Mouse (Mus musculus) MEL (cell line): ENCODE data around the gene Nrip2. TPM values are rescaled to one million over a fixed set of nuclear protein-coding genes. Genes with fewer than 3 reads are reported as not detected.

Experiments
- DNase-seq: peaks from one replicate; pipeline ENCODE4 v3.0.0; 2011; ENCODE audit warnings: low read depth, low spot score
- H3K27ac ChIP-seq: 2 replicates; pipeline ENCODE4 v1.5.1; 2012; ENCODE audit warnings: low read depth, mild to moderate bottlenecking, control low read depth, low read length, moderate library complexity; ENCODE audit not compliant: control insufficient read depth
- H3K27me3 ChIP-seq, 2 experiments: fragments of 150-350 bp in 1 of 2; sonication (generic) in 1 of 2; 2 replicates each; pipeline ENCODE4 v1.6.1; 2012; ENCODE audit warnings: low read length in 2 of 2, mild to moderate bottlenecking in 2 of 2, improper control_type of control experiment in 1 of 2, moderate library complexity in 1 of 2; ENCODE audit not compliant: insufficient read depth in 2 of 2, control insufficient read depth in 1 of 2
- H3K36me3 ChIP-seq, 2 experiments: 2 replicates each; pipeline ENCODE4 v1.6.1; 2012 to 2014; ENCODE audit warnings: low read length in 2 of 2, improper control_type of control experiment in 1 of 2, inconsistent platforms in 1 of 2, mild to moderate bottlenecking in 1 of 2; ENCODE audit not compliant: insufficient read depth in 2 of 2, control insufficient read depth in 1 of 2
- H3K4me1 ChIP-seq, 2 experiments: fragments of 150-350 bp in 1 of 2; sonication (generic) in 1 of 2; 2 replicates each; pipeline ENCODE4 v1.6.1; 2012; ENCODE audit warnings: low read length in 2 of 2, improper control_type of control experiment in 1 of 2, mild to moderate bottlenecking in 1 of 2; ENCODE audit not compliant: insufficient read depth in 2 of 2, control insufficient read depth in 1 of 2
- H3K4me3 ChIP-seq, 2 experiments: fragments of 150-350 bp in 1 of 2; sonication (generic) in 1 of 2; 2 replicates each; pipeline ENCODE4 v1.5.1; 2012; ENCODE audit warnings: low read depth in 2 of 2, low read length in 2 of 2, mild to moderate bottlenecking in 2 of 2, moderate library complexity in 2 of 2, control low read depth in 1 of 2, improper control_type of control experiment in 1 of 2; ENCODE audit not compliant: control insufficient read depth in 1 of 2, insufficient read depth in 1 of 2
- H3K79me2 ChIP-seq: 2 replicates; pipeline ENCODE4 v1.6.1; 2012; ENCODE audit warnings: mild to moderate bottlenecking, low read length, moderate library complexity; ENCODE audit not compliant: control insufficient read depth, poor library complexity, insufficient read depth
- H3K9ac ChIP-seq: 2 replicates; pipeline ENCODE4 v1.6.1; 2012; ENCODE audit warnings: low read depth, mild to moderate bottlenecking, control low read depth, low read length, moderate library complexity; ENCODE audit not compliant: control insufficient read depth, poor library complexity, severe bottlenecking
- H3K9me3 ChIP-seq: fragments of 150-350 bp; sonication (generic); replicated peaks from 2 replicates; pipeline ENCODE4 v1.6.1; 2012; ENCODE audit warnings: mild to moderate bottlenecking, low read length, improper control_type of control experiment, moderate library complexity; ENCODE audit not compliant: insufficient read depth
- CHD2 ChIP-seq: IDR thresholded peaks from 2 replicates; pipeline ENCODE4 v1.6.1; 2011; ENCODE audit warnings: low read length, improper control_type of control experiment
- ELF1 ChIP-seq: IDR thresholded peaks from 2 replicates; pipeline ENCODE4 v1.6.1; 2014; ENCODE audit warnings: low read depth, mild to moderate bottlenecking, inconsistent platforms, low read length, improper control_type of control experiment, moderate library complexity
- ETS1 ChIP-seq: IDR thresholded peaks from 2 replicates; pipeline ENCODE4 v1.6.1; 2012; ENCODE audit warnings: low read depth, mild to moderate bottlenecking, inconsistent platforms, low read length, improper control_type of control experiment, moderate library complexity
- GABPA ChIP-seq: IDR thresholded peaks from 2 replicates; pipeline ENCODE4 v1.6.1; 2012; ENCODE audit warnings: low read depth, mild to moderate bottlenecking, inconsistent platforms, low read length, improper control_type of control experiment, moderate library complexity
- HCFC1 ChIP-seq: IDR thresholded peaks from 2 replicates; pipeline ENCODE4 v1.6.1; 2012; ENCODE audit warnings: low read depth, mild to moderate bottlenecking, inconsistent platforms, low read length, improper control_type of control experiment, moderate library complexity
- MAX ChIP-seq: IDR thresholded peaks from 2 replicates; pipeline ENCODE4 v1.6.1; 2011; ENCODE audit warnings: low read length, improper control_type of control experiment
- MAZ ChIP-seq: IDR thresholded peaks from 2 replicates; pipeline ENCODE4 v1.6.1; 2012; ENCODE audit warnings: low read depth, mild to moderate bottlenecking, inconsistent platforms, low read length, improper control_type of control experiment
- MEF2A ChIP-seq: IDR thresholded peaks from 2 replicates; pipeline ENCODE4 v1.6.1; 2014; ENCODE audit warnings: low read depth, mild to moderate bottlenecking, inconsistent platforms, low read length, improper control_type of control experiment; ENCODE audit not compliant: poor library complexity, insufficient replicate concordance, severe bottlenecking; ENCODE audit errors: extremely low read depth
- MXI1 ChIP-seq: IDR thresholded peaks from 2 replicates; pipeline ENCODE4 v1.6.1; 2011; ENCODE audit warnings: mild to moderate bottlenecking, low read depth, low read length, improper control_type of control experiment
- MYC ChIP-seq: IDR thresholded peaks from 2 replicates; pipeline ENCODE4 v1.6.1; 2011; ENCODE audit warnings: low read depth, mild to moderate bottlenecking, low read length, improper control_type of control experiment, moderate library complexity
- NELFE ChIP-seq: IDR thresholded peaks from 2 replicates; pipeline ENCODE4 v1.6.1; 2011; ENCODE audit warnings: low read depth, low read length, improper control_type of control experiment
- NRF1 ChIP-seq: IDR thresholded peaks from 2 replicates; pipeline ENCODE4 v1.6.1; 2014; ENCODE audit warnings: low read depth, mild to moderate bottlenecking, inconsistent platforms, low read length, improper control_type of control experiment, moderate library complexity; ENCODE audit not compliant: poor library complexity, insufficient read depth, severe bottlenecking
- POLR2A ChIP-seq, 2 experiments: IDR thresholded peaks; 2 replicates each; pipeline ENCODE4 v1.6.1; 2011 to 2012; ENCODE audit warnings: low read length in 2 of 2, mild to moderate bottlenecking in 2 of 2, control low read depth in 1 of 2, improper control_type of control experiment in 1 of 2, low read depth in 1 of 2, moderate library complexity in 1 of 2; ENCODE audit not compliant: control insufficient read depth in 1 of 2, insufficient read depth in 1 of 2, poor library complexity in 1 of 2
- POLR2AphosphoS2 ChIP-seq: IDR thresholded peaks from 2 replicates; pipeline ENCODE4 v1.6.1; 2011; ENCODE audit warnings: low read length, improper control_type of control experiment
- POLR2AphosphoS5 ChIP-seq: IDR thresholded peaks from 2 replicates; pipeline ENCODE4 v1.6.1; 2012; ENCODE audit warnings: low read depth, borderline replicate concordance, mild to moderate bottlenecking, inconsistent platforms, low read length, moderate library complexity, mixed read lengths
- SIN3A ChIP-seq: IDR thresholded peaks from 2 replicates; pipeline ENCODE4 v1.6.1; 2012; ENCODE audit warnings: low read length, improper control_type of control experiment, inconsistent platforms
- TBP ChIP-seq: IDR thresholded peaks from 2 replicates; pipeline ENCODE4 v1.8.0; 2011; ENCODE audit warnings: low read depth, low read length, improper control_type of control experiment
- TCF12 ChIP-seq: IDR thresholded peaks from 2 replicates; pipeline ENCODE4 v1.6.1; 2014; ENCODE audit warnings: low read depth, mild to moderate bottlenecking, inconsistent platforms, low read length, improper control_type of control experiment, moderate library complexity
- USF1 ChIP-seq: IDR thresholded peaks from 2 replicates; pipeline ENCODE4 v1.6.1; 2014; ENCODE audit warnings: low read depth, mild to moderate bottlenecking, inconsistent platforms, low read length, improper control_type of control experiment, moderate library complexity
- USF2 ChIP-seq, 2 experiments: IDR thresholded peaks; 2 replicates each; pipeline ENCODE4 v1.6.1; 2011 to 2012; ENCODE audit warnings: improper control_type of control experiment in 2 of 2, low read length in 2 of 2, borderline replicate concordance in 1 of 2, inconsistent platforms in 1 of 2, low read depth in 1 of 2, mild to moderate bottlenecking in 1 of 2; ENCODE audit not compliant: insufficient read depth in 1 of 2
- polyA plus RNA-seq, 2 experiments: library from polyadenylated mRNA; stranded (reverse) in 1 of 2; unstranded in 1 of 2; fragments of >175 nt in 1 of 2; fragments of >200 nt in 1 of 2; gene quantifications; 2 replicates each; pipeline versions ENCODE4 v1.2.1 to v1.2.4; 2012; ENCODE audit warnings: low replicate concordance in 2 of 2, low read depth in 1 of 2; ENCODE audit not compliant: insufficient read length in 2 of 2, insufficient read depth in 1 of 2, missing spikeins in 1 of 2
- total RNA-seq: library from RNA; depleted of rRNA; stranded (reverse); fragments of 300-350 nt; gene quantifications from 2 replicates; pipeline ENCODE4 v1.2.3, GENCODE M21; 2012

Nrip2 gene
- total and polyA plus RNA-seq, 3 experiments = 0.04 to 0.86 TPM; not detected in 1

DNA sequence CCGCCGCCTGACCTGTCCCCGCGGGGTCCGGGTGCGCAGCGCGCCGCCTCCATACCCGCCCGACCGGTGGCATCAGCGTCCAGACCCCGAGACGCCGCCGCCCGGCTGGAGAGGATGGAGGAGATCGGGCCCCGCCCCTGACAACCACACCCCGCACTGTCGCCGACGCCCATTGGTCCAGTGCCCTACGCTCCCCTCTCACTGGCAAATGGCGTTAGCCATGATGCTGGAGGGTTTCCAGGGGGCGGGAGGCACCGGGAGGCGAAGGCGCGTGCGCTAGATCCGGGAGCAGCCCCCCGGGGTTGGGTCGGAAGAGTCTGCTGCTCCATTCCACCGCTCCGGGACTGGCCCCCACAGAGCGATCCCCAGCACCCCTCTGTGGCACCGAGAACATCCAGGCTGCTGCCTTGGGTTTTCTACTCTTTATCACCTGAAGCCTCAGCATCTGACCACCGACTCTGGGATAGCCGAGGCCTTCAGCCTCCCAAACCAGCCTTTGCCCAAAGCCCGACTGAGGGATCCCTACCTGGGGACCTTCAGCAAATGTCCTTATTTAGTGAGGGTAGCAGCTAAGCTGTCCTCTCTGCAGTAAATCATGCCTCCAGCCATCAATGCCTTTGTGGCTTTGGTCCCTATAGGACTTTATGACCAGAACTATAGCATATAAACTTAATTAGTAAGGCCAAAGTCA is 43.2 kb upstream of the Nrip2 start, which contains the start of gene Tulp3:
Gene Tulp3 (minus strand): TSS at position 126 of the 691 bp plus-strand sequence.
- Histone ChIP-seq H3K27me3 (no peaks in the 10 kb centered on the region), H3K4me3 (peak within 1 kb of the TSS; percentile 68 to 88), H3K4me1 (peaks cover 0 to 5% of the 10 kb centered on the region in 2 experiments; a peak in 2 of 4 replicates), H3K27ac (no peak within 1 kb of the TSS), H3K9me3 (no peaks in the 10 kb centered on the region), H3K9ac (peak within 1 kb of the TSS; percentile 79), H3K36me3 (peaks cover 0 to 12% of the 10 kb centered on the region in 2 experiments; a peak in 3 of 4 replicates), H3K79me2 (peaks cover 14% of the 10 kb centered on the region)
- peak; percentile 79 for TF ChIP-seq NRF1
- peak; percentile 45; the same call in 1 of the 2 replicates for TF ChIP-seq MAZ
- peak; percentile 85 for TF ChIP-seq POLR2AphosphoS2
- TF ChIP-seq USF2 (IDR thresholded peaks at IDR 0.05; ENCODE audit: borderline replicate concordance in 1 of 2, insufficient read depth in 1 of 2, low read depth in 1 of 2, low read length in 2 of 2) = no peak
- TF ChIP-seq SIN3A = peak; percentile 56; the same call in 1 of the 2 replicates
- TF ChIP-seq ETS1 = 0 out of 2 replicates have a peak, but pooled peaks have one; percentile 20
- 0 out of 2 replicates have a peak, but pooled peaks have one; percentile 38 for TF ChIP-seq TBP
- peak; percentile 30; the same call in 1 of the 2 replicates for TF ChIP-seq USF1
- no peak for TF ChIP-seq MYC
- TF ChIP-seq NELFE = peak; percentile 49
- TF ChIP-seq MAX = no peak
- TF ChIP-seq HCFC1 = peak; percentile 80
- TF ChIP-seq MEF2A = no peak
- TF ChIP-seq ELF1 = 0 out of 2 replicates have a peak, but pooled peaks have one; percentile 24
- TF ChIP-seq MXI1 = peak; percentile 72; the same call in 1 of the 2 replicates
- no peak for TF ChIP-seq GABPA
- TF ChIP-seq CHD2 = peak; percentile 50; the same call in 1 of the 2 replicates
- TF ChIP-seq TCF12 = peak; percentile 26; the same call in 1 of the 2 replicates
- no peak for TF ChIP-seq POLR2AphosphoS5
- TF ChIP-seq POLR2A (IDR thresholded peaks at IDR 0.05; ENCODE audit: control insufficient read depth in 1 of 2, insufficient read depth in 1 of 2, low read depth in 1 of 2, low read length in 2 of 2, poor library complexity in 1 of 2) = peak; percentile 29 to 75
- DNase-seq = peak; percentile 96
